Mouse (Mus musculus) intestine, embryonic 14.5 days (tissue): ENCODE data around the gene Setd2. TPM values are rescaled to one million over a fixed set of nuclear protein-coding genes. Genes with fewer than 3 reads are reported as not detected.

Experiments
- ATAC-seq: fragments of 200-750 bp; cut with Nextera tagmentation; replicated peaks from 2 replicates; pipeline ENCODE4 v1.8.0; 2017; ENCODE audit warnings: low read depth, moderate number of reproducible peaks, moderate TSS enrichment, moderate library complexity; ENCODE audit not compliant: low FRiP score, low TSS enrichment
- DNase-seq: peaks from one replicate; pipeline ENCODE4 v3.0.0-alpha.2; 2018; ENCODE audit warnings: low spot score
- H3K27ac ChIP-seq: fragments of 300-500 bp; sonication (generic); 2 replicates; pipeline ENCODE4 v1.5.1; 2014; ENCODE audit warnings: low read depth, mild to moderate bottlenecking, control low read depth
- H3K27me3 ChIP-seq: fragments of 300-500 bp; sonication (generic); replicated peaks from 2 replicates; pipeline ENCODE4 v1.6.1; 2014; ENCODE audit warnings: low read length, control low read depth; ENCODE audit not compliant: control insufficient read depth, insufficient read depth
- H3K36me3 ChIP-seq: fragments of 300-500 bp; sonication (generic); 2 replicates; pipeline ENCODE4 v1.6.1; 2014; ENCODE audit warnings: low read length, control low read depth; ENCODE audit not compliant: control insufficient read depth, insufficient read depth
- H3K4me1 ChIP-seq: fragments of 300-500 bp; sonication (generic); replicated peaks from 2 replicates; pipeline ENCODE4 v1.6.1; 2014; ENCODE audit warnings: low read length, control low read depth, mixed read lengths; ENCODE audit not compliant: control insufficient read depth, insufficient read depth
- H3K4me2 ChIP-seq: fragments of 300-500 bp; sonication (generic); 2 replicates; pipeline ENCODE4 v1.6.1; 2014; ENCODE audit warnings: low read length
- H3K4me3 ChIP-seq: fragments of 300-500 bp; sonication (generic); 2 replicates; pipeline ENCODE4 v1.5.1; 2014; ENCODE audit warnings: low read depth, low read length, control low read depth, mixed read lengths
- H3K9ac ChIP-seq: fragments of 300-500 bp; sonication (generic); 2 replicates; pipeline ENCODE4 v1.6.1; 2014; ENCODE audit warnings: mild to moderate bottlenecking, low read length
- H3K9me3 ChIP-seq: fragments of 300-500 bp; sonication (generic); 2 replicates; pipeline ENCODE4 v1.6.1; 2016; ENCODE audit warnings: low read length, control low read depth; ENCODE audit not compliant: control insufficient read depth
- WGBS: fragments of 180-500 bp; shearing (Covaris S2); extraction: QIAGEN DNeasy Blood & Tissue Kit; methylation state at CpG from one replicate; pipeline ENCODE4 v1.1.7; 2014; 5-methylcytosine and 5-hydroxymethylcytosine counted together
- polyA plus RNA-seq: library from polyadenylated mRNA; unstranded; fragments of >200 nt; fragmentation: Nextera tagmentation; extraction: Ambion mirVana; gene quantifications from 2 replicates; pipeline ENCODE4 v1.2.1, GENCODE M21; 2014

Gene Setd2
- polyA plus RNA-seq, 1 experiment from 2014 or later, result 49.7 TPM

- H3K4me1 ChIP-seq, result peaks cover 14% of the 10 kb centered on the region
- ATAC-seq (no peak), DNase-seq (no peak)
- peak overlapping the region; percentile 99 for H3K9ac ChIP-seq
- H3K9me3 ChIP-seq, result no peaks in the 10 kb centered on the region
- H3K36me3 ChIP-seq, result 0 out of 2 replicates have a peak, but pooled peaks cover 3% of the 10 kb centered on the region
- H3K4me2 ChIP-seq, result peak overlapping the region; percentile 95
- H3K27me3 ChIP-seq, result no peaks in the 10 kb centered on the region
- H3K27ac ChIP-seq, result peak overlapping the region; percentile 99; the same call in 1 of the 2 replicates
- WGBS, result 29% methylated on average over 5 of the region's 5 CpGs
- peak overlapping the region; percentile 95 for H3K4me3 ChIP-seq
These were observed 1.2 kb downstream of the Setd2 start for GRCm38 (mm10) chr9:110533645-110534044.

GRCm38 (mm10) chr9:110535114-110535513 lies 2.7 kb downstream of the Setd2 start:
- Histone ChIP-seq H3K9ac (no peak overlapping the region), H3K27ac (no peak overlapping the region), H3K9me3 (no peaks in the 10 kb centered on the region), H3K36me3 (0 out of 2 replicates have a peak, but pooled peaks cover 3% of the 10 kb centered on the region), H3K4me1 (peaks cover 14% of the 10 kb centered on the region), H3K4me2 (peak overlapping the region; percentile 95), H3K4me3 (no peak overlapping the region), H3K27me3 (no peaks in the 10 kb centered on the region)
- WGBS, result 87% methylated on average over 2 of the region's 2 CpGs
- DNase-seq (no peak), ATAC-seq (no peak)

- H3K36me3 ChIP-seq, result 0 out of 2 replicates have a peak, but pooled peaks cover 3% of the 10 kb centered on the region
- H3K9me3 ChIP-seq, result no peaks in the 10 kb centered on the region
- no peak overlapping the region for H3K9ac ChIP-seq
- DNase-seq, result no peak
- H3K27ac ChIP-seq, result no peak overlapping the region
- H3K27me3 ChIP-seq, result no peaks in the 10 kb centered on the region
- WGBS, result 89% methylated on average over 2 of the region's 2 CpGs
- no peak overlapping the region for H3K4me3 ChIP-seq
- no peak overlapping the region for H3K4me2 ChIP-seq
- H3K4me1 ChIP-seq, result peaks cover 14% of the 10 kb centered on the region
- ATAC-seq, result no peak
These were observed 4.2 kb downstream of the Setd2 start for GRCm38 (mm10) chr9:110536636-110537035.

- Histone ChIP-seq H3K36me3 (0 out of 2 replicates have a peak, but pooled peaks cover 3% of the 10 kb centered on the region), H3K4me2 (no peak overlapping the region), H3K27me3 (no peaks in the 10 kb centered on the region), H3K9me3 (no peaks in the 10 kb centered on the region), H3K9ac (no peak overlapping the region), H3K27ac (no peak overlapping the region), H3K4me3 (no peak overlapping the region), H3K4me1 (peaks cover 14% of the 10 kb centered on the region)
- ATAC-seq (no peak), DNase-seq (no peak)
These were observed 6.1 kb downstream of the Setd2 start for GRCm38 (mm10) chr9:110538511-110538910.

GRCm38 (mm10) chr9:110541988-110542387 lies 9.6 kb downstream of the Setd2 start:
- no peaks in the 10 kb centered on the region for H3K9me3 ChIP-seq
- no peaks in the 10 kb centered on the region for H3K4me1 ChIP-seq
- DNase-seq (no peak), ATAC-seq (no peak)
- 85% methylated on average over 4 of the region's 4 CpGs for WGBS
- H3K4me3 ChIP-seq, result no peak overlapping the region
- no peak overlapping the region for H3K27ac ChIP-seq
- H3K27me3 ChIP-seq, result no peaks in the 10 kb centered on the region
- H3K36me3 ChIP-seq, result peaks cover 7% of the 10 kb centered on the region
- no peak overlapping the region for H3K4me2 ChIP-seq
- no peak overlapping the region for H3K9ac ChIP-seq

- no peaks in the 10 kb centered on the region for H3K27me3 ChIP-seq
- no peaks in the 10 kb centered on the region for H3K4me1 ChIP-seq
- 97% methylated on average over 19 of the region's 19 CpGs for WGBS
- DNase-seq (no peak), ATAC-seq (no peak)
- no peak overlapping the region for H3K27ac ChIP-seq
- H3K4me3 ChIP-seq, result no peak overlapping the region
- no peaks in the 10 kb centered on the region for H3K9me3 ChIP-seq
- no peak overlapping the region for H3K9ac ChIP-seq
- H3K4me2 ChIP-seq, result no peak overlapping the region
- peaks cover 64% of the 10 kb centered on the region for H3K36me3 ChIP-seq
These were observed 15.9 kb downstream of the Setd2 start for GRCm38 (mm10) chr9:110548261-110548660.

- Histone ChIP-seq H3K27me3 (no peaks in the 10 kb centered on the region), H3K4me3 (no peak overlapping the region), H3K9ac (no peak overlapping the region), H3K27ac (no peak overlapping the region), H3K9me3 (no peaks in the 10 kb centered on the region), H3K4me2 (no peak overlapping the region), H3K36me3 (peaks cover 93% of the 10 kb centered on the region), H3K4me1 (no peaks in the 10 kb centered on the region)
- DNase-seq (no peak), ATAC-seq (no peak)
These were observed 35.9 kb downstream of the Setd2 start for GRCm38 (mm10) chr9:110568309-110568708.

- H3K4me2 ChIP-seq, result no peak overlapping the region
- no peak overlapping the region for H3K4me3 ChIP-seq
- H3K4me1 ChIP-seq, result no peaks in the 10 kb centered on the region
- ATAC-seq (no peak), DNase-seq (no peak)
- H3K9ac ChIP-seq, result no peak overlapping the region
- H3K36me3 ChIP-seq, result peaks cover 45% of the 10 kb centered on the region
- H3K27me3 ChIP-seq, result no peaks in the 10 kb centered on the region
- 94% methylated on average over 2 of the region's 2 CpGs for WGBS
- no peak overlapping the region for H3K27ac ChIP-seq
- H3K9me3 ChIP-seq, result no peaks in the 10 kb centered on the region
These were observed 49.8 kb downstream of the Setd2 start for GRCm38 (mm10) chr9:110582161-110582560.

GRCm38 (mm10) chr9:110583521-110583920 lies 51.1 kb downstream of the Setd2 start:
- no peak for ATAC-seq
- no peak overlapping the region for H3K27ac ChIP-seq
- H3K4me3 ChIP-seq, result no peak overlapping the region
- no peak overlapping the region for H3K9ac ChIP-seq
- WGBS, result 100% methylated on average over 1 of the region's 1 CpGs
- no peak for DNase-seq
- no peak overlapping the region for H3K4me2 ChIP-seq
- no peaks in the 10 kb centered on the region for H3K27me3 ChIP-seq
- no peaks in the 10 kb centered on the region for H3K9me3 ChIP-seq
- no peaks in the 10 kb centered on the region for H3K4me1 ChIP-seq
- peaks cover 40% of the 10 kb centered on the region for H3K36me3 ChIP-seq
